ENCODE assay signal across 20 mouse cellular contexts in genomic region chr15:27565626-27566185, GRCm38 (mm10).
A peak's percentile ranks its signal among the peaks of the same experiment; 100 is the strongest.
DNase-seq lines count a peak whose midpoint lies in the region; ATAC-seq and TF ChIP-seq lines count a peak whose summit lies in the region.
"Had no signal": no experiment of that assay in that cellular context is flagged by ENCODE, and none has a peak within 500 bp of the region (broad histone marks: within the 10 kb centered on the region; RNA-seq: fewer than 3 reads in every experiment).

No protein-coding gene starts in this region.

- no peak overlapping the region for H3K4me2 ChIP-seq in liver, embryonic 11.5 days

- no peaks in the 10 kb centered on the region; the same call in 1 of the 2 replicates for H3K36me3 ChIP-seq in liver, embryonic 11.5 days (ENCODE audit: control insufficient read depth, insufficient read depth, low read length)

- H3K27me3 ChIP-seq in cerebellum, adult 2 months (ENCODE audit: control insufficient read depth, insufficient read depth, low read length): no peaks in the 10 kb centered on the region
- no peaks in the 10 kb centered on the region for H3K27me3 ChIP-seq in liver, embryonic 11.5 days (replicated peaks; ENCODE audit: control insufficient read depth, insufficient read depth, low read length)
- H3K27me3 ChIP-seq: CH12.LX; megakaryocyte, embryonic 14.5 days had no signal

- H3K9me3 ChIP-seq in liver, embryonic 11.5 days (ENCODE audit: control insufficient read depth, low read length): no peaks in the 10 kb centered on the region
- H3K9me3 ChIP-seq: embryonic facial prominence, embryonic 10.5 days; heart, embryonic 10.5 days; megakaryocyte, embryonic 14.5 days had no signal

- WGBS in cerebellum, adult 2 months: 41% methylated on average over 10 of the region's 10 CpGs
- WGBS in olfactory bulb, adult 2 months: 41% methylated on average over 10 of the region's 10 CpGs
- WGBS in liver, embryonic 11.5 days: 89% methylated on average over 10 of the region's 10 CpGs

- H3K9ac ChIP-seq in liver, embryonic 11.5 days (ENCODE audit: low read depth, low read length): no peak overlapping the region

- ATAC-seq in liver, embryonic 11.5 days (replicated peaks; ENCODE audit: low FRiP score): no peak

- peaks cover 15% of the 10 kb centered on the region for H3K4me1 ChIP-seq in cerebellum, adult 2 months (ENCODE audit: control insufficient read depth, insufficient read depth, low read length)
- peaks cover 34% of the 10 kb centered on the region for H3K4me1 ChIP-seq in olfactory bulb, adult 2 months (ENCODE audit: control insufficient read depth, insufficient read depth, low read length)
- no peaks in the 10 kb centered on the region for H3K4me1 ChIP-seq in liver, embryonic 11.5 days (replicated peaks; ENCODE audit: control insufficient read depth, insufficient read depth, low read length)
- H3K4me1 ChIP-seq: embryonic facial prominence, embryonic 10.5 days had no signal

- DNase-seq in cerebellum, adult 2 months: peak in 1 of 2 experiments; percentile 55
- no peak for DNase-seq in cerebellum, adult 9-10 months
- DNase-seq in gastrocnemius, postnatal 14 days: peak; percentile 34
- no peak for DNase-seq in gastrocnemius, postnatal 36 days
- peak; percentile 68 for DNase-seq in right cerebral cortex, adult 18-20 months
- DNase-seq in right cerebral cortex, postnatal 4 days: no peak
- DNase-seq in liver, embryonic 11.5 days (ENCODE audit: low spot score): no peak
- DNase-seq: adrenal gland, postnatal 14 days; kidney, adult 11 months; lung, adult 18-20 months; lung, postnatal 14 days; midbrain, embryonic 14.5 days; thymus, postnatal 25 days had no signal

- intact Hi-C loops in gastrocnemius, postnatal 14 days (cut with DNase I; ENCODE audit: low total_unique reads): loop anchor here (10.0 kb wide), 1 partner anchor 101 kb away; the partner anchor contains the start of gene Ank
- intact Hi-C loops in gastrocnemius, postnatal 36 days (cut with DNase I): no loop called here

- TF ChIP-seq POLR2A in cerebellum, adult 2 months (IDR thresholded peaks at IDR 0.05; ENCODE audit: borderline replicate concordance, insufficient read depth, low read length): no peak
- no peak for TF ChIP-seq POLR2A in olfactory bulb, adult 2 months (IDR thresholded peaks at IDR 0.05; ENCODE audit: insufficient read depth, low read depth, low read length)

- peak overlapping the region; percentile 23; the same call in 1 of the 2 replicates for H3K27ac ChIP-seq in cerebellum, adult 2 months (ENCODE audit: insufficient read depth, low read length)
- H3K27ac ChIP-seq in olfactory bulb, adult 2 months (ENCODE audit: insufficient read depth, low read depth, low read length): peak overlapping the region; percentile 60
- H3K27ac ChIP-seq in liver, embryonic 11.5 days (ENCODE audit: low read depth, low read length): no peak overlapping the region
- H3K27ac ChIP-seq: embryonic facial prominence, embryonic 10.5 days; heart, embryonic 10.5 days; kidney, postnatal 0 days had no signal

- no peak overlapping the region for H3K4me3 ChIP-seq in cerebellum, adult 2 months (replicated peaks; ENCODE audit: insufficient read depth, low read depth, low read length)
- H3K4me3 ChIP-seq in olfactory bulb, adult 2 months (ENCODE audit: insufficient read depth, low read depth, low read length): no peak overlapping the region
- no peak overlapping the region for H3K4me3 ChIP-seq in liver, embryonic 11.5 days (ENCODE audit: low read depth, low read length)
- H3K4me3 ChIP-seq: embryonic facial prominence, embryonic 10.5 days; heart, embryonic 10.5 days; megakaryocyte, embryonic 14.5 days; myocyte had no signal

- no peak for TF ChIP-seq CTCF in cerebellum, adult 2 months (IDR thresholded peaks at IDR 0.05; ENCODE audit: borderline replicate concordance, insufficient read depth, low read depth, low read length)
- no peak for TF ChIP-seq CTCF in olfactory bulb, adult 2 months (IDR thresholded peaks at IDR 0.05; ENCODE audit: insufficient read depth, low read depth, low read length)

Comparison
In these comparisons a context has a peak if more than half of its experiments do, and no peak if none do; other contexts are left out.
1. DNase-seq: peak in gastrocnemius, postnatal 14 days (single experiment) and right cerebral cortex, adult 18-20 months (single experiment); none in cerebellum, adult 9-10 months (single experiment), gastrocnemius, postnatal 36 days (0 of 2), right cerebral cortex, postnatal 4 days (single experiment) and liver, embryonic 11.5 days (single experiment).